Mouse (Mus musculus) CH12.LX (cell line): ENCODE measurements around the gene Cdh15.

ENCODE experiments used
- CHD2 ChIP-seq: IDR thresholded peaks from 2 replicates; pipeline ENCODE4 v1.6.1; 2011; ENCODE audit warnings: low read length, improper control_type of control experiment
- HCFC1 ChIP-seq: IDR thresholded peaks from 2 replicates; pipeline ENCODE4 v1.6.1; 2012; ENCODE audit warnings: low read depth, mild to moderate bottlenecking, inconsistent platforms, low read length, improper control_type of control experiment
- MAX ChIP-seq: IDR thresholded peaks from 2 replicates; pipeline ENCODE4 v1.6.1; 2011; ENCODE audit warnings: low read length, improper control_type of control experiment
- POLR2A ChIP-seq: IDR thresholded peaks from 2 replicates; pipeline ENCODE4 v1.6.1; 2011; ENCODE audit warnings: low read depth, mild to moderate bottlenecking, improper control_type of control experiment, low read length
- SMC3 ChIP-seq: IDR thresholded peaks from 2 replicates; pipeline ENCODE4 v1.6.1; 2011; ENCODE audit warnings: low read depth, low read length, improper control_type of control experiment
- USF2 ChIP-seq: conservative IDR thresholded peaks from 2 replicates; pipeline ENCODE4 v1.6.1; 2011; ENCODE audit warnings: low read depth, low read length, improper control_type of control experiment
- ZC3H11A ChIP-seq: IDR thresholded peaks from 2 replicates; pipeline ENCODE4 v1.6.1; 2012; ENCODE audit warnings: low read depth, mild to moderate bottlenecking, inconsistent platforms, low read length, improper control_type of control experiment
- ZNF384 ChIP-seq: IDR thresholded peaks from 2 replicates; pipeline ENCODE4 v1.6.1; 2012; ENCODE audit warnings: low read depth, low read length, improper control_type of control experiment, inconsistent platforms

- TF ChIP-seq ZC3H11A = peak; percentile 33
- TF ChIP-seq USF2 = no peak
- TF ChIP-seq SMC3 = peak; percentile 81
- TF ChIP-seq ZNF384 = no peak
- TF ChIP-seq MAX = no peak
- no peak for TF ChIP-seq HCFC1
- TF ChIP-seq POLR2A = no peak
- no peak for TF ChIP-seq CHD2
Observed at GRCm38 (mm10) chr8:122906463-122907021, 58.8 kb downstream of the Cdh15 start.
